Mouse (Mus musculus) lung, postnatal 0 days (tissue): Measurements from ENCODE around the gene Ak9.

Experiments used
- CTCF ChIP-seq: IDR thresholded peaks from 2 replicates; pipeline ENCODE4 v1.5.1; 2016; ENCODE audit warnings: antibody characterized with exemption, mild to moderate bottlenecking
- EP300 ChIP-seq: IDR thresholded peaks from 2 replicates; pipeline ENCODE4 v1.6.1; 2016; ENCODE audit warnings: antibody characterized with exemption, mild to moderate bottlenecking, control low read depth

DNA sequence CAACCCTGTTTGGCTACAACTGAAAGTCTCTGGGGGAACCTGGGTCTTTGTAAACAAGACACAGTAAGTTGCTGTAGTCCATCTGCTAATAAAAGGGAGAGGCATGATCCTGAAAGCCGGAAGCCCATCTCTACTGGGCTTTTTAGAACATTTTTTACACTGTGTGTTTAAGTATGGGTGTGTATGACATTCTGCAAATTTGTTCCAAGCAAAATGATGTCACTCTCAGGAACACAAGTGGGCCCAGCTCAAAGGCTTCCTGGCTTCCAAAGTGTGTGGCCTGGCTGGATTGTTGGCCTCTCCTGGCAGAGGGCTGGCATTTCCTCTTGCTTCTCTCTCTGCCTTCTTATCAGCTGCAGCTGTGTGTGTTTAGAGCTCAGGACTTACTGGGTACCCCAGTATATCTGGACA is 171.2 kb downstream of the Ak9 start:
- TF ChIP-seq CTCF (no peak), EP300 (peak; percentile 82)
